Mouse (Mus musculus): ENCODE results near the gene Peak1.

GRCm38 (mm10) chr9:56204316-56204715 lies 213.6 kb downstream of the Peak1 start:
- TF ChIP-seq TAL1 (IDR thresholded peaks at IDR 0.05; ENCODE audit: low read length): no peak
- no peak for TF ChIP-seq GATA1 (IDR thresholded peaks at IDR 0.05; ENCODE audit: low read length)

All from erythroblast, embryonic 14.5 days (primary cell).